Mouse (Mus musculus) subcutaneous adipose tissue, adult 2 months (tissue): ENCODE data around the gene Oxtr. TPM values are rescaled to one million over a fixed set of nuclear protein-coding genes. Genes with fewer than 3 reads are reported as not detected.

Experiments
- polyA plus RNA-seq: library from polyadenylated mRNA; depleted of rRNA; stranded (reverse); fragments of >200 nt; gene quantifications from 2 replicates; pipeline ENCODE4 v1.2.3, GENCODE M21; 2012; ENCODE audit warnings: low replicate concordance; rRNA removed

Gene Oxtr
- polyA plus RNA-seq = 50.7 and 59.5 TPM in 2 replicates

DNA sequence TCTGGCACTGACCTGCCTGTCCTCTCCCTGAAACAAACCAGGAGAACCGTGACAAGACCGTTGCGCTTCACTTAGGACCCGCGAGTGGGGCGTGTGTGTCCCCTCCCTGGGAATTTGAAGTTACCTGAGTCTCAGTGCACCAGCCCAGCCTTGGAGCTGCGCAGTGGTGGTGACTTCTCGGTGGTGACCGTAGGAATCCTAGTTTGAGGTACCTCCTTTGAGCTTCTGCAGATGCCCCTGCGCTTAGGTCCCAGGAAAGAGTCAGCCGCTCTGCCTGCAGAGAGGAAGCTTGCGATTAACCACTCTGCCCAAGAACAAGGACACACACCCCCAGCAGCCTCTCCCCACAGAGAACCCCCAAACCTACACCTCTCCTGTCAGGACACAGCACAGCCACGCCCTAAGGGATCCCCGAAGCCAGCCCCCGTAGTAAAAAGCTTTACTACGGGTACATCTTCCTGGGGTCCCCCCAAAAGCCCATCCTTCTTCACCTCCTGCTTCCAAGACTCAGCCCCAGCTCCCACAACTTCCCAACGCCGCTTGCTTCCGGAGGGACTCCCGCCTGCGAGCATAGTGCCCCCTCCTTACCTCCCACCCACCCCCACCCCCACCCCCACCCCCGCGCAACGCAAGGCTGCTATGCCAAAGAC is at the start of gene Oxtr:
Gene Oxtr, minus strand, starts transcription at position 34 of the 650 bp plus-strand sequence.

GRCm38 (mm10) chr6:112459341-112459749 is 30.4 kb downstream of the Oxtr start, which contains the start of gene Cav3:
Gene Cav3 (plus strand): TSS chr6:112459505.

Other genes starting within 250 kb of the Oxtr start
- 9.0 and 21.5 TPM in 2 replicates for gene Lmcd1, start 216.2 kb downstream of the Oxtr start, polyA plus RNA-seq
- 4.3 and 6.5 TPM in 2 replicates for gene Ssu2, start 101.9 kb downstream of the Oxtr start, polyA plus RNA-seq
- 0.33 and 0.89 TPM in 2 replicates for gene Cav3, start 30.4 kb downstream of the Oxtr start, polyA plus RNA-seq
- gene Rad18, start 206.7 kb upstream of the Oxtr start, polyA plus RNA-seq = 1.2 and 4.6 TPM in 2 replicates